Mouse (Mus musculus): ENCODE data around the gene Exoc2. TPM values are rescaled to one million over a fixed set of nuclear protein-coding genes. Genes with fewer than 3 reads are reported as not detected.
A peak's percentile ranks its signal among the peaks of the same experiment; 100 is the strongest.

The Exoc2 gene
- total RNA-seq, 2 experiments from 2014 or later, result 11.7 to 12.9 TPM

DNA sequence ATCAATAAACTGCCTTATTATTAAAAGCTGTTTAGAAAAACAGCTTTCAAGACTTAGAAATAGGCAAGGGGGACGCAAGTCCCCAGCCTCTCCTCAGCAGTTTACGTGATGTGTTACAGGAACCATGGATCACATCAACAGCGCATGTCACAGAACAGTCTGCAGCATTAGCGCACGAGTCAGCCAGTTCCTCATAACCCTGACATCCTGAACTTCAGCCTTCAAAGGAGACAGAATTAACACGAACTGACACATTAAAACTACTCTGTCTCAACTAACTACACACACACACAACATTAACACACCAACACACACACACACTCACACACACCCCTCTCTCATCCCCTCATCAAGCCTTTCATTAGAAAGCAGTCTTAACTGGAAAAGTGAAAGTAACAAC, 139.5 kb downstream of the Exoc2 start:
- intact Hi-C loops (cut with DNase I), result no loop called here
- no peak for DNase-seq

DNA sequence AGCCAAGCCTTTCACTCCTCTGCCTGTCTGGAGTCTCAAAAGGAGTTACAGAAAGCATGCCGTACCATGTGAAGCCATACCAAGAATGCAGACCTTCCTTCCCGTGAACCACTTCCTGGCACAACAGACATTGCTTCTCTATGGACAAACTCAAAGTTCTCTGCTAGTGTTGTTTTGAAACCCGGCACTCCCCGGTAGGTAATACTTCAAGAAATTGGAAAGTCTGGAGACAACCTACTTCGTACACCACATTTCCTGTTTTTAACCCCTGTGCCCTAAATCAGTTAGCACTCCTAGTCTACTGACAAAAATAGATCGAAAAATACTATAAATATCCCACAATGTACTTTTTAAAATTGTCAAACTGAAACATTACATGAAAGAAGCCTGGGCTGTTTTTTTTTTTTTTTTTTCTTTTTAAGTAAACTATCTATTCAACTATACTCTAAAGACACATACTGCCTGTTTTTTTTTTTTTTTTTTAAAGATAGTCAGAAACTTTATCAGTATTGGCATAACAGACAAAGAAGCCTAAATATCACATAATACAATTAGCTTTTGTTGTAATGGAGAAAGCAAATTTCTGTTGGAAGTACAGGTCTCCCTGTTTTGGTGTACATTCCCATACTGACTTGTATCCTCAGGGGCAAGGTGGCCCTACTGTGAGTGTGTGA, 140.3 kb downstream of the Exoc2 start:
- DNase-seq, result no peak
- intact Hi-C loops (cut with DNase I), result no loop called here

DNA sequence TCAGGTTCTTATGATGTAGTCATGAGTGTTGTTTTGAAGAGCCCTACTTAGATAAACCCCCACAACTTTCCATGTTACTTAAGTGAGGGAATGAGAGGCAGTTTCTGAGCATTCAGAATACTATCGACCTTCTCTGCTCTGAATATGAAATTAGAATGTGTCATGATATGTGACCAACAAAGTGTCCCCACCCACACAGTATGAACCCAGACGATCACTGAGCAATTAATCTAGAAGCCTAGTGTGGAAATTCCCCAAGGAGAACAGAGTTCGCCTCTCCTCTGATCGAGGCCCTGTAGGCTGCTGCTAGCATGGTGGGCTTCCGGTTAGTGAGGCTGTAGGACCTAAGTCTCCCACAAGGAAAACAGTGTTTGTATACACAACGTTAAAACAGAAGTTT, 142.5 kb downstream of the Exoc2 start:
- no peak for DNase-seq
- intact Hi-C loops (cut with DNase I), result no loop called here

DNA sequence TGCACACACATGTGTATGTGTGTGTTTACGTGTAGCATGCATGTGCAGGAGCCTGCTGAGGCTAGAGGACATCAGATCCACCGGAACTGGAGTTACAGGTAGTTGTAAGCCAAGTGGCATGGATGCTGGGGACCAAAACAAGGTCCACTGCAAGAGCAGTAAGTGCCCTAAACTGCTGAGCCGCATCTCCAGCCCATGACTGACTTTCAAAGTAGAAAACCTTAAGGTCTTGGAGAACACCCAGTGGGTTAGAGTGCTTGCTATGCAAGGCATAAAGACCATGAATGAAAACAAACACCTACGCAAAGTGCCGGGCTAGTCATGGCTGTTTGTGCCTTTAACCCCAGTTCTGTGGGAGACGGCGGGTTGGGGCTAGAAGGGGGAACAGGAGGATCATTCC, 147.4 kb downstream of the Exoc2 start:
- intact Hi-C loops (cut with DNase I), result no loop called here

DNA sequence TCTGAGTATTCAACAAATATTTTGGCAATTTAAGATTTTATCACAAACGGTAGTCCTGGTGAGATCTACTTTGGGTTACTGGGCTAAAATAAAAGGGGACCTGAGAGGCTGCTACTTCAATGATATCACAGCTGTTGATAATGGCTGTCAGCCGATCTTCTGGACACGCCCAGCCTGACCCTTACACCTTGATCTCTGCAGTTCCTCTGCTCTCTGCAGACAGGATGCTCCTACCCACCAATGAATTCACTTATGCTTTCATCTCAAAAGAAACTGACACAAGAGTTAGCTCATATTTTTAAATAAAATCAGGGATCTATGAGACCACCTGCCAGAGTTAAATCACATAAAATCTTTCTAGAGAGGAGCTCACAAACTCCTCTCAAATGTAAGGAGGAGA, 149.0 kb downstream of the Exoc2 start:
- DNase-seq, result no peak
- intact Hi-C loops (cut with DNase I), result no loop called here

More for the DNA sequence above, 147.4 kb downstream of the Exoc2 start:
- no peak for DNase-seq

DNA sequence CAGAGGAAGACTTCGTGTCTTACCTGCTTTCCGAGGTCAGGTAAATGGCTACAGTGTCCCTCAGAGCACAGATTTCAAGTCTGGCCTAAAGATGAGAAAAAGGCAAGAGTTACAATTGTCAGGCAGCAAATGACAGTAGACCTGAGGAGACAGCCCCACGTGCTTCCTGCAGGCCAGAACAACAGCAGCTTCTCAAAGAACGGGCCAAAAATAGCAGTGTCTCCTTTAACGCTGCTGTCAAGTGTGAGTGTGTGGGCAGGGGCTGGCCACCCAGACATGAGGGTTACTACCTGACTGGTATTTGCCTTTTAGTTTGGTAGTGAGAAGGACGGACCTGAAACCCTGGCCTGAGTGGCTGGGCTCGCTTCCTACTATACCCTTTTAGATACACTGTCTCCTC, 153.3 kb downstream of the Exoc2 start:
- no peak for DNase-seq
- intact Hi-C loops (cut with DNase I), result no loop called here

DNA sequence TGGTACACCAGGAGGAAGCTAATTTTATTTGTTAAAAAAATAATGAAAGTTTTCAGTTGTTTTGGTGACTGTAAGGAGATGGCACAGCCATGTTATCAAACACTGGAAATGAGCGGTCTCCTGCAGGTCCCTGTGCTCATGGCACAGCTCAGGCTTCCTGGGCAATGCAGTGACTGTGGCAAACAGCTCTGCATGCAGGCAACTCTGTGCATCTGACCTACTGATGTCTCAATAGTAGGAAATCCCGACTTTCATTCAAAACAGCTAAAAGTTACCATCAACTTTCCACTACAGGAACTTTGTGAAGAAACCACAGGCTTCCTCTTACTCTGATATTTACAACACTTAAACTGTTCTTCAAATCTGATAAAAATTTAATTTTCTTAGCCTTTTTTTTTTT, 154.0 kb downstream of the Exoc2 start:
- intact Hi-C loops (cut with DNase I), result no loop called here
- DNase-seq, result no peak

DNA sequence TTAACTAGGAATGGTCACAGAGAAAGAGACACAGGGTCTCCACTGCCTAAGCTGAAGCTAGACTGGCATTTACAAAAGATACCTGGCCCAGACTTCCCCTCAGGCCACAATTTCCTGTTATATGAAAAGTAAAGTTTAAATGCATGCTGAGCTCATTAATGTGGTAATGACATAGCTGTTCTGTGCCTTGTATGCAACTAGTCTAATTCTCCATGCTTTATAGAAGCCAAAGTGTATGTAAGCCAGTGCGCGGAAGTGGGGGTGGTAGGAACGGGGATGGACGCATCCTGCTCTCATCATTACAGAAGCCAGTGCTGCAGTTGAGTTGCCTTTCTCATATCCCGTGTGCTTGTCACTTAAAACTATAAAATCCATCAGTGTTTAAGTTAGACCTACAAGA, 156.5 kb downstream of the Exoc2 start:
- intact Hi-C loops (cut with DNase I), result no loop called here
- DNase-seq, result no peak

DNA sequence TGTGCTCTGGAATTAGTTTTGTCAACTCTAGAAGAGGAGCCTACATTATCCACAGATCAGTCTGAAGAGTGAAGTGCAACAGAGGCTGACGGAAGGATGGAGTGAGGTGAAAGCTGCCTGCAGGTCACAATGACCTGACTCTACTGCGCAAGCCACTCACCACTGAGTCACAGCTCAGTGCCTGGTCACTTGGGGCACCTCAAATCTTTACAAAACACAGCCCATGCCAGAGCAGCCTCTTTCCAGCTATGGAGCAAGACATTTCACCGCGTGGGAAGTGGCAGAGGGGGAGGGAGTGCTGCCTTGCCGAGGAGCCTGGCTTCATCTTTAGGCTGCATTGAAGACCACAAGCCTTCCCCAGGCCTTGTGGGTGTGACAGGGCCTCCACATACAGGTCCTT, 159.6 kb downstream of the Exoc2 start:
- no peak for DNase-seq
- intact Hi-C loops (cut with DNase I), result no loop called here

DNA sequence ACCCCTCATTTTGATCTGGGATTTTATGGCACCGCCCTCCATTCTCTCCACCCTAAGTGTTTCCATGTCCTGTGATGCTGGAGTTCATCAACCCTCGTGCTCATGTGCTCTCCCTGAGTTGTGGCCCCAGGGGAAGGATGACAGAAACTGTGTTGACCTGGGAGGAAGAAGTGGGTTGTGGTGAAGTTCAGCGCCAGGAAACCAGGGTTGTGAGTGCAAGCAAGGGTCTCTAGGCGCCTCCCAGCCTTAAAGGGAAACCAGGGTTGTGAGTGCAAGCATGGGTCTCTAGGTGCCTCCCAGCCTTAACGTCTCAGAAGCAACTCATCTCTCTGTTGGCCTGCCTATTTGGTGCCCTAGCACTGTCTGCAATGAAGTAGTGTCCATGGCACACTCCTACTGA, 160.4 kb downstream of the Exoc2 start:
- intact Hi-C loops (cut with DNase I), result no loop called here
- DNase-seq, result no peak

DNA sequence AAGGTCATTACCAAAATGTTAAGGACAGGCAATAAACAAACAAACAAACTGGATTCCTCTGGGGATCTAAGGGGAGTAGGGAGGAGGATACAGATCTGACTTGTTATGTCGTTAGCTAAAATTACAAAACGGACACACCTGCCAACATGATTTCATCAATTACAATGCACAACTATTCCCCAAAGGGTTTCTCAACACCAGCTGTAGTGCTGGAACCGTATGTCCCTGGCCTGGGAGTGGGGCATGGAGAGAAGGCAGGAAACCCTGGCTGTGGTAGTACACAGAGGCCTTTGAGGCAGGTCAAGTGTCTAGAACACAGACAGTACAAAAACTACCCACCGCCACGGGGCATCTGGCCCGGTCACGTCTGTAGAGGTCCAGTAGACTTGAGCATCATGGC, 164.7 kb downstream of the Exoc2 start:
- DNase-seq, result peak in 1 of 2 experiments; percentile 56

DNA sequence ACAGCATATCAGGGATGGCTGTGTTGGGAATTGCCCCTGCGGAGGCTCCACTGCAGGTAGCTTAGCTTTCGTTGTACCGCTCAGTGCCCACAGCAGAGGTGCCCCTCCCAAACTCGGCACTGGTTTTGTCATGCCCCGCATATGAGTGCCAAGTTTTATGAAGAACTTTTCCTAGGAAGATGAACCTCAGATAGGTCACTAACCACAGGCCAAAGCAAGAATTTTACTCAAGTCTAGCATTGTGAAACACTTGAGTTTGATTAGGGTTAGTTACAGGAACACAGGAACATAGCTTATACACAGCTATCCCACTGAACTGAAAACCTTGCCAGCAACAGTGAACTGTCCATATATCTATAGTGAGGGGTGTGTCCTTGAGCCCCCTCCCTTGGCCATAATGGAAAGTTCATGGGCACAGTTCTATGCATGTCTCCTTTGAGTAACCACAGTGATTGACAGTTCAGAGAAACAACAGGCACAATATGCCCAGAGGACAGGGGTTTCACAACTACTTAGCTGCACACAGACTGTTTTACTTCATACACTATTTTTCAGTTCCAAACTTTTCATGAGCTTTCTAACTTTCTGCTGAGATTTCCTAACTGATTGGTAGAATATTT, 171.4 kb downstream of the Exoc2 start:
- no peak for DNase-seq
- intact Hi-C loops (cut with DNase I), result no loop called here

More for the DNA sequence above, 164.7 kb downstream of the Exoc2 start:
- intact Hi-C loops (cut with DNase I), result no loop called here

DNA sequence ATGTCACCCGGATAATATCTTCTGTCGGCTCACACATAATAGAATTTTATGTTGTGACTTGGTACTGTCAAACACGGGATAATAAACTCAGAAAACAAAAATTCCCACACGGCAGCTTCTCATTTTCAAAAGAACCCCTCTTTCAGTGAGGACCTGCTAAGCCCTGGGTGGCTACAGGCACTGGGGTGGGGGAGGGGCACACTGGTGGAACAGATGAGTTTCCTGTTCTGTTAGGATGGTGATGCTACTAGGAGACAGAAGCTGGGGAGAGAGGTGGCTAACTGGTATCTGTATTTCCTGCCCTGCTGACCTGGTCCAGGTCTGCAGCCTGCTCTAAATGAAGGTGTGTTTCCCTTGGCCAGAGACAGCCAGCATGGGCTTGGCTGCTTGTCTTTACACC, 172.0 kb downstream of the Exoc2 start:
- DNase-seq, result no peak
- intact Hi-C loops (cut with DNase I), result no loop called here

DNA sequence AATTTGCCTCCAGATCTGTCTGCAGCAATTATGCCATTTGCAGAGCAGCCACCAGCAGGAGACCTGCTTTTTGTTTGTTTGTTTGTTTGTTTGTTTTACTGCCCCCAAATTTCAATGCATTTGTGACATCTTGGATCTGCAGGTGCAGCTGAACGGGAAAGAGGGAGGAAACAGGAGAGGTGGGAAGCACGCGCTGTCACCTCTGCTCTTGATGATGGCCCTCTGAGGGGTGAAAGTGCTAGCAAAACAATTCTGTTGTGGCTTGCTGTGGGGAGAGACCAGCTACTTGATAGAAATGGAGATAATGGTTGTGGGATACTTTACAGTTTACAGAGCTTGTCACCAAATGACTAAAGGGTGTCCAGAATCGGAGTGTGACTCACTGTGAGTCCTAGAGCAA, 177.9 kb downstream of the Exoc2 start:
- intact Hi-C loops (cut with DNase I), result no loop called here
- no peak for DNase-seq

DNA sequence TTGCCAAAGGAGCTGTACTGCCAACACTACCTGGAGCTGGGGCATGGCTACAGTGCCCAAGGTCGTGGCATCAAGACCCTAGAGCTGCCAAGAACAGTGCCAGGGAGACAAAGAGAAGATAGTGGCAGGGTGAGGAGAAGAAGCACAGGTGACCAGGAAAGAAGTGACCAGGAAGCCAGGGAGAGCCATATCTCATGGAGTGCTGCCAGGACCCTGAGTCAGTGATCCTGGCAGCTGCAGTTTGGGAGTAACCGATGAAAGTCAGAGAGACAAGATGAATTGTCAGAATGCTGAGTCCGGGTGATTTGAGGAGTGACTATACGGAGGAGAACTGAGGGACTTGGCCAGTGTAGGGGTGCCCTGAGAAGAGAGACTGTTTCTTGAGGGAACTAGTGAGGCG, 180.3 kb downstream of the Exoc2 start:
- no peak for DNase-seq

DNA sequence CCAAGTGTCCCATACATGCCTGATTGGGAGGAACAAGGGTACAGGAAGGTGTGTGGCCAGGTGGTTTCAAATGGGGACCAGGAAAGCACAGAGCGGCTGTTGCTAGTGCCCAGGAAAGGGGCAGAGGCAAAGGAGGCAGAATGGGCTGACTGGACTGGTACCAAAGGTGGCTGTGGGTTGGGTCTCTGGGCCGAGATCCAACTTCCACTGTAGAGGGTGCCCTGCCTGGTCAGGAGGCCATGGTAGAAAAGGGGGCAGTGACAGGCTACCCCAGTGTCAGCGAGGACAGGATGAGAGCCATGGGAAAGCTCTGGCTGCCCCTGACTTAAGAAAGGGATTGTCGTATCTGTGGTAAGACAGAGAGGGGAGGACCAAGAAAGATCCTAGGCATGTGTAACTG, 180.7 kb downstream of the Exoc2 start:
- intact Hi-C loops (cut with DNase I), result no loop called here
- no peak for DNase-seq

More for the DNA sequence above, 180.3 kb downstream of the Exoc2 start:
- intact Hi-C loops (cut with DNase I), result no loop called here

DNA sequence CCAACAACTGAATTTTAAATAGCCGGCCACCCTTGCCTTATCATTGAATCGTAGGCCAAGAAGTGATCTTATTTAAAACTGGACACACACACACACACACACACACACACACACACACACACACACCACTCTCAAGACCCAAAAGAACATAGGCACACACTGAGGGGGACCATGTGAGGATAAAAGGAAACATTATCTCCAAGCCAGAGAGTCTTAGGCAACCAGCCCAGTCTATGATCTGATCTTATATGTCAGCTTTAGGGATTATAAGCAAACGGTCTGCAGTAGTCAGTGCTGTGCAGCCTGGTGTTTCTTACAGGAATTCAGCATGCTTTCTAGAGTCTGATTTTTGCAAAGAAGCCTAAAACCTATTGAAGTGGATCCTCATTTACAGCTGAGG, 181.2 kb downstream of the Exoc2 start:
- intact Hi-C loops (cut with DNase I), result no loop called here
- no peak for DNase-seq

DNA sequence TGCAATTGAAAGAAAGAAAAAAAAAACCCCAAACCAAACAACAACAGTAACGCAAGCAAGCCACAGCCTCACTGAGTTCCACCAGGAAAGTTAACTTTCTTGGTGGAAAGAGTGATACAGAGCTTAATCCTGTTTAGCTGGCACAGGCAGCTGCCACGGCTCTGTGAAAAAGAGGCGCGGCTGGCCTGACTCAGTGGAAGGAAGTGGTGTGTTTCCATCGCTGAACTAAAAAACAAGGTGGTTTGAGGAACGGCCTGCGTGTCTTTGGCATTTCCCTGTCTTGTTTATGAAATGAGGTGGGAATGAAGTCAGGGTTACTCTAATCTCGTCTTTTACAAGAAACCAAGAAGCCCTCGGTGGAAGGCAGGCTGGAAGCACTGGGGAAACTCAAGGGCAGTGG, 181.6 kb downstream of the Exoc2 start:
- DNase-seq, result no peak

DNA sequence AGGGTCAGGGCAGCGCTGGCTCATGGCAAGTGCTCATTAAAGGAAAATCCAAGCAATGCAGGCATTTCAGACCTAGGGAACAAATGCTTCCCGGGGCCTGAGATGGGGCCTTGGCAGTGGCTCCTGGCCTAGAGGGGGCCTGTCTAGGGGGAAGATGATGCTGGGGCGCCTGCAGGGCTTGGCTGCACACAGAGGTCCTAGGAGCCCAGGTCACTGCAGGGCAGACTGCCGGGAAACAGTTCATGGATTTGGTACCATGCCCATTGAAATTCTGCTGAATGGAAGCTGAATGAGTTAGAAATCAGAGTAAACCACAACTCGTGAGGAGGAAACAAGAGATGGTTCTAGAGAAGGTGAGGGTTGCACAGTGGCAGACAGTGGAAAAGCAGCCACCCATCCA, 183.9 kb downstream of the Exoc2 start:
- intact Hi-C loops (cut with DNase I), result no loop called here
- no peak for DNase-seq

More for the DNA sequence above, 181.6 kb downstream of the Exoc2 start:
- intact Hi-C loops (cut with DNase I), result no loop called here

DNA sequence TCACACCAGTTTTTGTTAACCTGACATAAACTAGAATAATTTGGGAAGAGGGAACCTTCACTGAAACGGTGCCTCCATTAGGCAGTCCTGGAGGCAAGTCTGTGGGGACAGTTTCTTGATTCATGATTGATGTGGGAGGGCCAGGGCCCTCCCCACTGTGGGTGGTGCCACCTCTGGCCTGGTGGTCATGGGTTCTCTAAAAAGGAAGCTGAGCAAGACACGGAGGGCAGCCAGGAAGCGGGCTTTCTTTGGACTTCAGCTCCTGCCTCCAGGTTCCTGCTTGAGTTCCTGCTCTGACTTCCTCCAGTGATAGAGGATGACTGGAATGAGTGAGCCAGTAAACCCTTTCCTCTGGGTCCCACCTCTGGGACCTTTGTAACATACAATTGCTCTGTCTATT, 185.5 kb downstream of the Exoc2 start:
- intact Hi-C loops (cut with DNase I), result no loop called here
- no peak for DNase-seq

DNA sequence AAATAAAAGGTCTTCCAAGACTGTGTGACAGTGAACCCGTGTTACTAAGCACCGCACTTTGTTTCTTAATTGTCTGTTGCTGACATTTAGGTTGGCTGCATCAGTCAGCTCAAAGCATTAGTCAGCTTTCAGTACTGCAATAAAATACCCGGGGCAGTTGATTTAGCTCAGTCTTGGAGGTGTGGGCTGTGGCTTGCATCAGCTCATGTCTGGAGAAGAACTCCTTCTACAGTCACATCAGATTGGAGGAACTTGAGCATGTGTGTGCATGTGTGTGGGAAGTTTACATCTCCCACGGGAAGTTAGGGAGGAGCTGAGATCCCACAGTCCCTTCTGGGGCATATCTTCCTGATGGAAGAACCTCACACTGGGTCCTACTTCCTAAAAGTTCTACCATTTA, 185.9 kb downstream of the Exoc2 start:
- DNase-seq, result no peak
- intact Hi-C loops (cut with DNase I), result no loop called here

DNA sequence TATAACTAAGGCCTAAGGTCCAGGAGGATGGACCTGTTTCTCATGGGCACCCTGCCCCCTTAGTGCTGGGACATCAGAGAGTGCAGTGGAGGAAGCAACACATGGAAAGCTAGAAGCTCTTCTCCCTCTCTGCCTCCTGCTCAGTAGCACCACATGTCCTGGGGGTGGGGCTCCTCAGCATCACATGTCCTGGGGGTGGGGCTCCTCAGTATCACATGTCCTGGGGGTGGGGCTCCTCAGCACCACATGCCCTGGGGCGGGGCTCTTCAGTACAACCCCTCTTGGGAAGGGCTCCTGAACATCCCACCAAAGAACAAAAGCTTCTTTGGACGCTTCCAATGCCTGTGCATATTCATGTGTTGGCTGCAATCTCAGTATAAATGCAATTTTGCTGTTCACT, 186.3 kb downstream of the Exoc2 start:
- DNase-seq, result no peak
- intact Hi-C loops (cut with DNase I), result no loop called here

DNA sequence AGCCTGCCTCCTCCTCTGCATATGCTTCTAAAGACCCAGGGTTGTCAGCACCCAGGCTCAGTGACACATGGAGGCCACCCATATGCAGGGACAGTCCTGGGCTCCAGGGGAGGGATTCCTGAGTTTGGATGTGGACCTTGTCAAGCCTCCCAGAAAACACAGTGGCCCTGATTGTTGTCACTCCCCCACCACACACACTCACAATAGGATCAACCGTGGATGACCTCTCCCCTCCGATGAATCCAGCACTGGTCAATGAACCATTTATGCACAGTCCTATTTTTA, 186.9 kb downstream of the Exoc2 start:
- no peak for DNase-seq
- intact Hi-C loops (cut with DNase I), result no loop called here
